Mouse (Mus musculus) stomach, embryonic 14.5 days (tissue): ENCODE results near the gene Vmn2r21. TPM values are rescaled to one million over a fixed set of nuclear protein-coding genes. Genes with fewer than 3 reads are reported as not detected.
"Not testable (repeated sequence)": the region's sequence is repeated elsewhere in the genome, so short reads cannot be mapped to it uniquely, and the experiment has no call there.

ENCODE experiments used
- ATAC-seq: fragments of 200-750 bp; cut with Nextera tagmentation; 2 replicates; pipeline ENCODE4 v1.8.0; 2017; ENCODE audit warnings: low read depth, moderate TSS enrichment; ENCODE audit not compliant: insufficient number of reproducible peaks, insufficient read depth, low FRiP score
- H3K27ac ChIP-seq: fragments of 300-500 bp; sonication (generic); 2 replicates; pipeline ENCODE4 v1.5.1; 2014; ENCODE audit warnings: mild to moderate bottlenecking, low read length, moderate library complexity, mixed read lengths
- H3K27me3 ChIP-seq: fragments of 300-500 bp; sonication (generic); 2 replicates; pipeline ENCODE4 v1.6.1; 2014; ENCODE audit warnings: low read length, control low read depth, mixed read lengths; ENCODE audit not compliant: control insufficient read depth, insufficient read depth
- H3K36me3 ChIP-seq: fragments of 300-500 bp; sonication (generic); 2 replicates; pipeline ENCODE4 v1.6.1; 2014; ENCODE audit warnings: mild to moderate bottlenecking, control low read depth, low read length, moderate library complexity, mixed read lengths; ENCODE audit not compliant: control insufficient read depth, insufficient read depth
- H3K4me1 ChIP-seq: fragments of 300-500 bp; sonication (generic); 2 replicates; pipeline ENCODE4 v1.6.1; 2014; ENCODE audit warnings: low read length, control low read depth, mixed read lengths; ENCODE audit not compliant: control insufficient read depth, insufficient read depth
- H3K4me2 ChIP-seq: fragments of 300-500 bp; sonication (generic); replicated peaks from 2 replicates; pipeline ENCODE4 v1.6.1; 2014; ENCODE audit warnings: low read depth, low read length, control low read depth
- H3K4me3 ChIP-seq: fragments of 300-500 bp; sonication (generic); 2 replicates; pipeline ENCODE4 v1.5.1; 2014; ENCODE audit warnings: low read depth, low read length, control low read depth
- H3K9ac ChIP-seq: fragments of 300-500 bp; sonication (generic); replicated peaks from 2 replicates; pipeline ENCODE4 v1.6.1; 2014; ENCODE audit warnings: low read depth, mild to moderate bottlenecking, control low read depth, low read length, moderate library complexity, mixed read lengths
- H3K9me3 ChIP-seq: fragments of 300-500 bp; sonication (generic); 2 replicates; pipeline ENCODE4 v1.6.1; 2016; ENCODE audit warnings: low read depth, low read length, control low read depth; ENCODE audit not compliant: control insufficient read depth
- WGBS: fragments of 180-500 bp; shearing (Covaris S2); extraction: QIAGEN DNeasy Blood & Tissue Kit; methylation state at CpG from one replicate; pipeline ENCODE4 v1.1.7; 2014; 5-methylcytosine and 5-hydroxymethylcytosine counted together
- polyA plus RNA-seq: library from polyadenylated mRNA; unstranded; fragments of >200 nt; fragmentation: Nextera tagmentation; extraction: Ambion mirVana; gene quantifications from 2 replicates; pipeline ENCODE4 v1.2.1, GENCODE M21; 2014

The Vmn2r21 gene
- not detected in 2 replicates for polyA plus RNA-seq

- not testable (repeated sequence) for H3K4me3 ChIP-seq, H3K9me3 ChIP-seq, ATAC-seq, H3K27me3 ChIP-seq, H3K36me3 ChIP-seq, H3K4me2 ChIP-seq, H3K4me1 ChIP-seq, H3K9ac ChIP-seq, H3K27ac ChIP-seq
- WGBS = no CpG with 5 or more reads among the region's 4 CpGs
Measured at GRCm38 (mm10) chr6:123533306-123533705, at the start of gene Vmn2r21. TSS of gene Vmn2r21 (minus strand) at chr6:123533406.

GRCm38 (mm10) chr6:123574698-123575097 lies 41.5 kb upstream of the Vmn2r21 start:
- H3K27me3 ChIP-seq, H3K4me2 ChIP-seq, H3K4me1 ChIP-seq, H3K9me3 ChIP-seq, ATAC-seq, H3K9ac ChIP-seq, H3K36me3 ChIP-seq, H3K4me3 ChIP-seq, H3K27ac ChIP-seq: not testable (repeated sequence)
- WGBS = no CpG with 5 or more reads among the region's 2 CpGs

- not testable (repeated sequence) for H3K4me2 ChIP-seq, H3K4me3 ChIP-seq, H3K4me1 ChIP-seq, H3K9me3 ChIP-seq, ATAC-seq, H3K27ac ChIP-seq, H3K27me3 ChIP-seq, H3K9ac ChIP-seq, H3K36me3 ChIP-seq
- WGBS = no CpG with 5 or more reads among the region's 1 CpGs
Measured at GRCm38 (mm10) chr6:123539755-123540154, 6.5 kb upstream of the Vmn2r21 start.

- not testable (repeated sequence) for H3K27ac ChIP-seq, ATAC-seq, H3K36me3 ChIP-seq, H3K27me3 ChIP-seq, H3K9ac ChIP-seq, H3K9me3 ChIP-seq, H3K4me3 ChIP-seq, H3K4me2 ChIP-seq, H3K4me1 ChIP-seq
- no CpG with 5 or more reads among the region's 8 CpGs for WGBS
Measured at GRCm38 (mm10) chr6:123522263-123523011, 10.8 kb downstream of the Vmn2r21 start.

GRCm38 (mm10) chr6:123473045-123473444 lies 60.2 kb downstream of the Vmn2r21 start:
- ATAC-seq = not testable (repeated sequence)
- WGBS = no CpG with 5 or more reads among the region's 5 CpGs

GRCm38 (mm10) chr6:123472458-123472987 lies 60.7 kb downstream of the Vmn2r21 start:
- H3K9ac ChIP-seq, ATAC-seq, H3K27me3 ChIP-seq, H3K4me1 ChIP-seq, H3K36me3 ChIP-seq, H3K4me2 ChIP-seq, H3K27ac ChIP-seq, H3K4me3 ChIP-seq, H3K9me3 ChIP-seq: not testable (repeated sequence)
- WGBS = no CpG with 5 or more reads among the region's 2 CpGs

More at GRCm38 (mm10) chr6:123473045-123473444, 60.2 kb downstream of the Vmn2r21 start:
- not testable (repeated sequence) for H3K4me2 ChIP-seq, H3K9ac ChIP-seq, H3K36me3 ChIP-seq, H3K4me3 ChIP-seq, H3K27me3 ChIP-seq, H3K27ac ChIP-seq, H3K4me1 ChIP-seq, H3K9me3 ChIP-seq

- H3K9ac ChIP-seq, H3K4me1 ChIP-seq, H3K27ac ChIP-seq, H3K4me3 ChIP-seq, H3K36me3 ChIP-seq, H3K4me2 ChIP-seq, H3K27me3 ChIP-seq, ATAC-seq, H3K9me3 ChIP-seq: not testable (repeated sequence)
- no CpG with 5 or more reads among the region's 1 CpGs for WGBS
Measured at GRCm38 (mm10) chr6:123468651-123469050, 64.6 kb downstream of the Vmn2r21 start.
